Comparison of ENCODE assay signal across 32 mouse cellular contexts in the genomic region with DNA sequence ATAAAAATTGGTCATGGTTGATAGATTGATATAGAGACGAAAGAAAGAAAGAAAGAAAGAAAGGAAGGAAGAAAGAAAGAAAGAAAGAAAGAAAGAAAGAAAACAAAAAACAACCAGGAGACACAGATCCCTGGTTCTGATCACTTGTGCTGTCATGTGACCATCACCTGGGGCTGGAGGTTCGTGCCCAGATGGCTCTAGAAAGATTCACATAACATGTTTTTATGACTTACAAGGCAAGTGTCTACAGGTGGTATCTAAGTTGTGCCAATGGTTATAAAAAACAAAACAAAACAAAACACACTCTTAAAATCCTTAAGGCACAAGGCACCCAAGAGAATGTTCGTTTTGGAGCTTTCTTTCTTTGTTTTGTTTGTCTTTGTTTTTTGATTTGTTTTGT. TPM values are rescaled to one million over a fixed set of nuclear protein-coding genes. Genes with fewer than 3 reads are reported as not detected.
"Had no signal": no experiment of that assay in that cellular context is flagged by ENCODE, and none has a peak within 500 bp of the region (broad histone marks: within the 10 kb centered on the region; RNA-seq: fewer than 3 reads in every experiment).

No protein-coding gene starts in this region.

- H3K4me3 ChIP-seq: limb, embryonic 10.5 days; limb, embryonic 12.5 days; limb, embryonic 13.5 days; limb, embryonic 15.5 days; liver, embryonic 12.5 days; liver, embryonic 13.5 days; liver, embryonic 15.5 days; lung, embryonic 15.5 days; midbrain, embryonic 10.5 days; midbrain, embryonic 12.5 days; midbrain, embryonic 13.5 days; myocyte; neural tube, embryonic 12.5 days had no signal

- H3K4me1 ChIP-seq: liver, embryonic 12.5 days; liver, embryonic 13.5 days; liver, embryonic 15.5 days; lung, embryonic 15.5 days; midbrain, embryonic 12.5 days; midbrain, embryonic 13.5 days; neural tube, embryonic 12.5 days had no signal

- H3K27ac ChIP-seq: limb, embryonic 13.5 days; liver, embryonic 12.5 days; liver, embryonic 13.5 days; liver, embryonic 14.5 days; liver, embryonic 15.5 days; lung, embryonic 15.5 days; macrophage; midbrain, embryonic 10.5 days; midbrain, embryonic 12.5 days; midbrain, embryonic 13.5 days; neural tube, embryonic 12.5 days had no signal

- H3K9ac ChIP-seq: limb, embryonic 12.5 days; limb, embryonic 13.5 days; limb, embryonic 15.5 days; liver, embryonic 12.5 days; liver, embryonic 13.5 days; liver, embryonic 14.5 days; liver, embryonic 15.5 days; liver, postnatal 0 days; lung, embryonic 14.5 days; lung, embryonic 15.5 days; midbrain, embryonic 12.5 days; midbrain, embryonic 13.5 days; neural tube, embryonic 12.5 days had no signal

- DNase-seq: left cerebral cortex, postnatal 4 days; liver; liver, embryonic 13.5 days; liver, postnatal 0 days; lung, adult 18-20 months; lung, adult 2 months; lung, embryonic 14.5 days; lung, postnatal 10 days; lung, postnatal 14 days; lung, postnatal 36 days; lung, postnatal 4 days; midbrain, embryonic 14.5 days had no signal

- ATAC-seq: liver, embryonic 12.5 days; liver, postnatal 0 days; lung, postnatal 0 days; midbrain, embryonic 13.5 days; midbrain, embryonic 16.5 days had no signal

- H3K4me2 ChIP-seq: limb, embryonic 12.5 days; limb, embryonic 13.5 days; limb, embryonic 15.5 days; liver, embryonic 11.5 days; liver, embryonic 12.5 days; liver, embryonic 13.5 days; liver, embryonic 15.5 days; lung, embryonic 14.5 days; lung, embryonic 15.5 days; midbrain, embryonic 11.5 days; midbrain, embryonic 12.5 days; midbrain, embryonic 13.5 days; neural tube, embryonic 12.5 days had no signal

- H3K9me3 ChIP-seq: limb, embryonic 10.5 days; limb, embryonic 13.5 days; limb, embryonic 15.5 days; liver, embryonic 12.5 days; liver, embryonic 13.5 days; liver, embryonic 15.5 days; lung, embryonic 15.5 days; midbrain, embryonic 10.5 days; midbrain, embryonic 13.5 days; neural tube, embryonic 12.5 days had no signal

- H3K27me3 ChIP-seq: limb, embryonic 13.5 days; limb, embryonic 15.5 days; liver, embryonic 12.5 days; liver, embryonic 13.5 days; liver, embryonic 15.5 days; lung, embryonic 15.5 days; midbrain, embryonic 12.5 days; midbrain, embryonic 13.5 days; neural tube, embryonic 12.5 days had no signal

- H3K36me3 ChIP-seq: limb, embryonic 10.5 days; limb, embryonic 12.5 days; limb, embryonic 13.5 days; limb, embryonic 15.5 days; liver, embryonic 12.5 days; liver, embryonic 13.5 days; liver, embryonic 15.5 days; lung, embryonic 15.5 days; midbrain, embryonic 10.5 days; midbrain, embryonic 12.5 days; midbrain, embryonic 13.5 days; neural tube, embryonic 12.5 days had no signal

RNA-seq across cellular contexts. Expression of gene Car12, which starts 49.7 kb away (rescaled TPM):
- total RNA-seq: liver, adult 2 months; monocyte, adult 5-6 weeks had no signal
- polyA plus RNA-seq: liver, adult 2 months had no signal
